Mouse (Mus musculus) liver, embryonic 16.5 days (tissue): Measurements from ENCODE around the gene Frmpd3. TPM values are rescaled to one million over a fixed set of nuclear protein-coding genes. Genes with fewer than 3 reads are reported as not detected.
"Not testable (repeated sequence)": the region's sequence is repeated elsewhere in the genome, so short reads cannot be mapped to it uniquely, and the experiment has no call there.

Experiments
- ATAC-seq: fragments of 200-750 bp; cut with Nextera tagmentation; 2 replicates; pipeline ENCODE4 v1.8.0; 2017; ENCODE audit warnings: low read depth, mild to moderate bottlenecking, moderate number of reproducible peaks, moderate library complexity
- H3K27ac ChIP-seq: fragments of 300-500 bp; sonication (generic); 2 replicates; pipeline ENCODE4 v1.5.1; 2014; ENCODE audit warnings: mild to moderate bottlenecking, low read length
- H3K27me3 ChIP-seq: fragments of 300-500 bp; sonication (generic); 2 replicates; pipeline ENCODE4 v1.6.1; 2014; ENCODE audit warnings: low read depth, low read length, mixed read lengths; ENCODE audit not compliant: control insufficient read depth, insufficient read depth
- H3K36me3 ChIP-seq: fragments of 300-500 bp; sonication (generic); 2 replicates; pipeline ENCODE4 v1.6.1; 2014; ENCODE audit warnings: mild to moderate bottlenecking; ENCODE audit not compliant: control insufficient read depth, insufficient read depth
- H3K4me1 ChIP-seq: fragments of 300-500 bp; sonication (generic); 2 replicates; pipeline ENCODE4 v1.6.1; 2014; ENCODE audit warnings: low read depth, low read length, mixed read lengths; ENCODE audit not compliant: control insufficient read depth
- H3K4me2 ChIP-seq: fragments of 300-500 bp; sonication (generic); 2 replicates; pipeline ENCODE4 v1.6.1; 2014; ENCODE audit warnings: low read depth, low read length, mixed read lengths
- H3K4me3 ChIP-seq: fragments of 300-500 bp; sonication (generic); 2 replicates; pipeline ENCODE4 v1.5.1; 2014; ENCODE audit warnings: low read depth, mild to moderate bottlenecking, low read length
- H3K9ac ChIP-seq: fragments of 300-500 bp; sonication (generic); 2 replicates; pipeline ENCODE4 v1.6.1; 2014; ENCODE audit warnings: low read depth, low read length
- H3K9me3 ChIP-seq: fragments of 300-500 bp; sonication (generic); replicated peaks from 2 replicates; pipeline ENCODE4 v1.6.1; 2016; ENCODE audit warnings: low read length; ENCODE audit not compliant: control insufficient read depth
- WGBS: fragments of 180-500 bp; shearing (Covaris S2); extraction: QIAGEN DNeasy Blood & Tissue Kit; methylation state at CpG from one replicate; pipeline ENCODE4 v1.1.7; 2014; ENCODE audit not compliant: insufficient replicate concordance; 5-methylcytosine and 5-hydroxymethylcytosine counted together
- polyA plus RNA-seq: library from polyadenylated mRNA; unstranded; fragments of >200 nt; fragmentation: Nextera tagmentation; extraction: Ambion mirVana; gene quantifications from 2 replicates; pipeline ENCODE4 v1.2.1, GENCODE M21; 2015

Frmpd3 gene
- polyA plus RNA-seq = not detected in 2 replicates

DNA sequence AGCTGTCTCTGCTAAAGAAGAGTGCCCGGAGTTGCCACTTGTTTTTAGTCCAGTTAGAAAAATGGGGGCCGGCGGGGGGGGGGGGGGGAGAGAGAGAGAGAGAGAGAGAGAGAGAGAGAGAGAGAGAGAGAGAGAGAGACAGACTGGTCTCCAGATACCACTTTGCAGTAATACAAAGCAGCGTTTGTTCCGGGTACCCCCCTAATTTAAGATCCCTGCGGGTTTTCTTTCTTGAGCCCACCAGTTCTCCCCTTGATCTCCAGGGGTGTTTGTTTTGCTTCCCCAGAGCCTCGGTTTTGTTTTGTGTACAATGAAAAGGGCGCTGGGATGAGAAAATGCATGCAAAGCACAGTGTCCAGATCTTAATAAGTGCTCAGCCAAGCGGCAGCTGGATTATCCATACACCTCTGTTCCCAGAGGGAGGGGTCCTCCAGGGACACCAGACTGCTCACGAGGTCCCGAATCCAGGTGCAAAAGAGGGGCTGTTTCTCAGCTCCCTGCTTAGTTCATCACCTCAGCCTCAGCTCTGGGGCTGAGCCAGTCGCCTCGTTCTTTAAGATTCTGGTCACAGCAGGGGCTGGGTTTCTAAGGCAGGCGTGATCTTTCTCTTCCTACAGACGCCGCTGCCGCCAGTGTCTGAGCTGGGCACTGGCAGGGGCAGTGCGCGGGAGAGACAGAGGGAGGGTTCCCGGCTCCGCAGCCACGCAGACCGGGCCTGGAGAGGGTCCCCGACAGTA lies at the start of gene Frmpd3:
Gene Frmpd3 (plus strand): TSS at position 608 of the 737 bp plus-strand sequence.
- no peak within 1 kb of the TSS for H3K4me3 ChIP-seq
- WGBS = 14% methylated on average over 23 of the region's 24 CpGs
- H3K4me2 ChIP-seq = no peak within 1 kb of the TSS
- H3K27ac ChIP-seq = no peak within 1 kb of the TSS
- peaks cover 19% of the 10 kb centered on the region for H3K27me3 ChIP-seq
- no peak within 1 kb of the TSS for H3K9ac ChIP-seq
- H3K4me1 ChIP-seq = no peaks in the 10 kb centered on the region
- no peaks in the 10 kb centered on the region for H3K9me3 ChIP-seq
- no peaks in the 10 kb centered on the region for H3K36me3 ChIP-seq
- ATAC-seq = no peak

DNA sequence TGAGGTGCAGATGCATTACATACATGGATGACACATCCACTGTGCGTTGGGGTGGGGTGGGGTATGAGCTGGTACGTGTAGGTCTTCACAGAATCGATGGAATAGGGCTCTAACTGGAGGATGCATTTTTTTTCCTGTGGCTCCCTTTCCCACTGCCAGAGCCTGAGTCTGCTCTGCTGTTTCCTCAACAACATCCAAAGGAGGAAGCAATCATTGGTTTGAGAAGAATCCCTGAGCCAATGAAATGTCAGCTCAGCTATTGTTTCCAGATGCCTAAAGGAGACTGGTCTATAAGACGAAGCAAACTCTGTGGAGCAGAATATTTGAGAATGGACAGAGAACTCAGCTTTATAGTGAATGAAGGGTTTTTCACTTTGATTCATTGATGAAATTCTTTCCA lies 38.3 kb upstream of the Frmpd3 start:
- Histone ChIP-seq H3K27ac (no peak overlapping the region), H3K27me3 (no peaks in the 10 kb centered on the region; the same call in 1 of the 2 replicates), H3K4me3 (no peak overlapping the region), H3K36me3 (no peaks in the 10 kb centered on the region), H3K9ac (no peak overlapping the region), H3K4me2 (no peak overlapping the region), H3K9me3 (no peaks in the 10 kb centered on the region), H3K4me1 (no peaks in the 10 kb centered on the region)
- no peak for ATAC-seq
- WGBS = 43% methylated on average over 4 of the region's 4 CpGs

DNA sequence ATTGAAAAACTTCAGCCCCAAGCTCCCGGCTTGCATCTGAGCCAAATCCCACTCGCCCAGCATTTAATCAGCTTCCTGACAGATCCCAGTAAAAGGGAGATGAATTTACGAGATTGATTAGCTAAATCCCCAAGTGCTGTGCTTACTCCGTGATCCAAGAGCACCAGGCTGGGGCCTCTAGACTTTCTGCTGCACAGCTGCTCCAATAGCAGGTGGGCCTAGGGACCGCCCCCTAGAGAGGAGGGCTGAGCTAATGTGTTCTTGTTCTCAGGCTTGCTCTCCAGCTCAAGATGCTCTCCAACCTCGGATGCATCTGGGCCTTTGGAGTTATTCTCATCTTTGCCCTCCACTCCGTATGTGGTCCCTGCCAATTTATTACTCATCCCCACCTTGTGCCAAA lies 36.4 kb upstream of the Frmpd3 start:
- Histone ChIP-seq H3K27me3 (no peaks in the 10 kb centered on the region; the same call in 1 of the 2 replicates), H3K36me3 (no peaks in the 10 kb centered on the region), H3K9ac (no peak overlapping the region), H3K4me3 (no peak overlapping the region), H3K4me1 (no peaks in the 10 kb centered on the region), H3K27ac (no peak overlapping the region), H3K9me3 (no peaks in the 10 kb centered on the region), H3K4me2 (no peak overlapping the region)
- no peak for ATAC-seq
- WGBS = 61% methylated on average over 7 of the region's 7 CpGs

DNA sequence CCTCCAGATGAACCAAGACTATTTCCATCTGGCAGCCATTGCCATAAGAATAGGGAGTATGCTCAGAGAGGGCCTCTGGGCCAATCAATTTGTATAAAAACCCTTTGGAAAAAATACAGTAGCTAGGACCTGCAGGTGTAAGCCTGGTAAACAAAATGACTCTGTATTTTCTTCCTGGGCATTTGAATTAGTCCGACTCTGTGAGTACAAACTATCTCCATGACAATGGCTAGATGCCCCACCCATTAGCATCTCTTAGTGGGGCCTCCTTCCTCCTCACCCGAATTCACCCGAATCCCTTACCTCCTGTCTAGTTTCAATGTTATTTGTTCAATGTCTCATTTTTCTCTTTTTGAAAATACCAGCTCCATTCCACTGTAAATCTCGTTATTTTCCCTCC lies 24.1 kb upstream of the Frmpd3 start:
- WGBS = 50% methylated on average over 4 of the region's 4 CpGs
- H3K4me3 ChIP-seq = no peak overlapping the region

DNA sequence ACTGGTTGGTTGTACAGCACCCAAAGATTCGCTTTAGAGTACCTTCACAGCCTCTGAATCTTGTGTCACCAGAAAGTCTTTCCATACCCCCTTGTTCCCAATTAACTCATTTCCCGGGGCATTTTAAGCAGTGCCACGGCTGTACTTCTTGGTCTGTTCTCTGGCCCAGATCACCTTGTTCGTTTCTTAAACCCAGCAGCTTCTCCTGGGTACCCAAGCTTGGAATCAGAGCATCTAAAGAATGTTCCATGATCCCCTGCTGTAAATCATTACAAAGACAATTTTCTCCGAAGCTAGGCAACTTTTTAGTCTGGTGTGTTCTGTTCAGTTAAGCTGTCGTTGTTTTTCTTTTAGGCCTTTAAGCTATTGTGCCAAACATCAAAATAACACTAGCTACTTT lies 22.9 kb upstream of the Frmpd3 start:
- Histone ChIP-seq H3K4me3 (no peak overlapping the region), H3K4me1 (no peaks in the 10 kb centered on the region), H3K27me3 (no peaks in the 10 kb centered on the region), H3K36me3 (no peaks in the 10 kb centered on the region), H3K9ac (no peak overlapping the region), H3K9me3 (no peaks in the 10 kb centered on the region), H3K27ac (no peak overlapping the region), H3K4me2 (no peak overlapping the region)
- 67% methylated on average over 6 of the region's 6 CpGs for WGBS
- no peak for ATAC-seq

More for the DNA sequence above, 24.1 kb upstream of the Frmpd3 start:
- no peaks in the 10 kb centered on the region for H3K36me3 ChIP-seq
- no peaks in the 10 kb centered on the region for H3K27me3 ChIP-seq
- H3K9ac ChIP-seq = no peak overlapping the region
- H3K4me1 ChIP-seq = no peaks in the 10 kb centered on the region
- no peak overlapping the region for H3K27ac ChIP-seq
- H3K9me3 ChIP-seq = no peaks in the 10 kb centered on the region
- H3K4me2 ChIP-seq = no peak overlapping the region
- no peak for ATAC-seq

DNA sequence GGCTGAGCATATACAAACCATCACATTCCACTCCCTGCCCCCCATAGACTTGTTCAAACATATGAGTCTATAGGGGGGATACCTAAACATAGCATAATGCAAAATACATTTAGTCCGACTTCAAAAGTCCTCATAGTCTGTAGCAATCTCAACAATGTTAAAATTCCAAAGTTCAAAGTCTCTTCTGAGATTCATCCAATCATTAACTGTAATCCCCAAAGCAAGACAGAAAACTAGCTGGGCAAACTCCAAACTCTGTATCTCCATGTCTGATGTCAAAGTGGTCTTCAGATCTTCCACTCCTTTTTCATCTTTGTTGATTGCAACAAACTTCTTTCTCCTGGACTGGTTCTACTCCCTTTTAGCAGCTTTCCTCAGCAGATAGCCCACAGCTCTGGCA lies 21.4 kb upstream of the Frmpd3 start:
- H3K36me3 ChIP-seq, ATAC-seq, H3K4me2 ChIP-seq, H3K9me3 ChIP-seq, H3K9ac ChIP-seq, H3K27ac ChIP-seq, H3K4me3 ChIP-seq, H3K27me3 ChIP-seq, H3K4me1 ChIP-seq: not testable (repeated sequence)
- 55% methylated on average over 1 of the region's 1 CpGs for WGBS

DNA sequence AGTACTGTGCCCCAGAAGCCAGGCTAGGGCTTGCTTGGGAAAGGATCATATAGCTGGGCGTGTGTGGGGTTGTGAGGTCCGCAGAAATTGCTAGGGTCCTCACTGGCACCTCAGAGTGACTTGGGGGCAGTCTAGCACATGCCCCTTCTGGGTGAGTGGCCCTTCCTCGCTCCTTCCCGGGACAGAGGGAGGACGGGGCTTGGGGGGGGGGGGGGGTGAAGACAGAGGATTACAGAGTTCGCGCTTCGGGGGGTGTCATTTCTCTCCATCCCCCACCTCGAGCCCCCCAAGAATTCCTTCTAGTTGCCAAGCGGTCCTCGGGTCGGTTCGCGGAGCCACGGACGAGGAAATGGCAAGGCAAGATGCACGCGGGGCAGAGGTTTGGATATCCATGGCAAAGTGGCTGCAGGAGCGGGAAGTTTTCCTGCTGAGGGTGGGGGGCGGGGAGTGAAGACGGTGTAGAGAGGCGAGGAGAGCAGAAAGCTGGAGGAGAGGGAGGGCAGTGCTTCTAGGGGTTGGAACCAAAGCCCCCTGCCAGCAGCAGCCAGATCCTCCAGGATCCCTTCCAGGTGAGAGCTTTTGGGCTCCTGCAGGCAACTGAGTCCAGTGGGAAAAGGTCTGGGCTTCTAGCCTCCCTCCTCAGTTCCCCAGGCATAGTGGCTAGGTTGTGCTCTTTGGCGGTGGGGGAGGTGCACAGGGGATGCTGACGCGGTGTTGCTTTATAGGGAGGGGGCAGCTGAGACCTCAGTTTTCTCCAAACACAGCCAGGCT lies 515 bp downstream of the Frmpd3 start:
- Histone ChIP-seq H3K4me2 (no peak overlapping the region), H3K4me3 (no peak overlapping the region), H3K27ac (no peak overlapping the region), H3K4me1 (no peaks in the 10 kb centered on the region), H3K9ac (no peak overlapping the region), H3K27me3 (peaks cover 19% of the 10 kb centered on the region), H3K36me3 (no peaks in the 10 kb centered on the region), H3K9me3 (no peaks in the 10 kb centered on the region)
- no peak for ATAC-seq
- 23% methylated on average over 21 of the region's 25 CpGs for WGBS

DNA sequence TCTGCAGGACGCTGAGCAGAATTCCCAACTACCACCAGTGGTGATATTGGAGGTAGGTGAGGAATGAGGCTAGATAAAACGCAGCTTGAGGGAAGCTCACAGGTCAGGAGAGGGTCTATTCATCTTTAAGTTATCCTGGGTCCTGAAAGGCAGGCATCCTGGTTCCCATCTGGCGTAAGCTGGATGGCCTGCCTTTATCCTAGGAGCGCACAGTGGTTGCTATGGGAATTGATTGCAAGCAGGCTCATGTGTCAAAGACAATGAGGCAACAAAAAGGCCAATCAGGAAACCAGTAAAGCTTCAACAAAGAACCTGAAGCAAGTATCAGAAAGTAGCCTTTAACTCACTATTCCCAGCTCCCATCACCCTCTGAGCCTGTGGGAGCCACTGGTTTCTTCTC lies 33.6 kb downstream of the Frmpd3 start:
- Histone ChIP-seq H3K4me2 (no peak overlapping the region), H3K27me3 (no peaks in the 10 kb centered on the region), H3K27ac (no peak overlapping the region), H3K9me3 (no peaks in the 10 kb centered on the region), H3K9ac (no peak overlapping the region), H3K36me3 (no peaks in the 10 kb centered on the region), H3K4me1 (no peaks in the 10 kb centered on the region), H3K4me3 (no peak overlapping the region)
- no peak for ATAC-seq
- 27% methylated on average over 4 of the region's 4 CpGs for WGBS

DNA sequence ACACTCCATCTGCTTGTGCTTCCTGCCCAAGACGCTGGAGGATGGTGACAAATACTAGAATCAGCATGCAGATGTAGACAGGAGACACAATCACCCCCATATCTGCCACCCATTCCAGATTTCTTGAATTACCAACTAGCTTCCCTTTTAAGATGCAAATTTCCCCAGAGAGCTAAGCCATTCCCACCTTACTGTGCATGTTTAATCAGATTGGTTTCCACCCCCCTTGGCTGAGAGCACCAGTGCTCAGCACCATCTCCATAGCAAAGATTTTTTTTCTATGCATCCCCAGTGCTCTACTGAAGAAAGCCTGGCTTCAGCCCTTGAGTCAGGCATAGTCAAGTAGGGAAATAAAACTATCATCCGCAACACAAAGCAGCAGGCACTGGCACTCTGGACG lies 57.9 kb downstream of the Frmpd3 start:
- WGBS = 39% methylated on average over 3 of the region's 3 CpGs
- H3K4me1 ChIP-seq = no peaks in the 10 kb centered on the region
- peaks cover 4% of the 10 kb centered on the region; the same call in 1 of the 2 replicates for H3K27me3 ChIP-seq

More for the DNA sequence above, 57.9 kb downstream of the Frmpd3 start:
- H3K36me3 ChIP-seq = no peaks in the 10 kb centered on the region
- H3K4me2 ChIP-seq = no peak overlapping the region
- H3K9me3 ChIP-seq = no peaks in the 10 kb centered on the region
- H3K9ac ChIP-seq = no peak overlapping the region
- no peak for ATAC-seq
- no peak overlapping the region for H3K27ac ChIP-seq
- no peak overlapping the region for H3K4me3 ChIP-seq
